Mouse (Mus musculus) olfactory bulb, adult 2 months (tissue): Measurements from ENCODE around the gene Fbxo8.

Experiments
- CTCF ChIP-seq: fragments of 200-500 bp; IDR thresholded peaks from 2 replicates; pipeline ENCODE4 v1.5.1; 2012; ENCODE audit warnings: low read depth, mild to moderate bottlenecking, low read length, moderate library complexity; ENCODE audit not compliant: insufficient read depth
- POLR2A ChIP-seq: fragments of 200-500 bp; IDR thresholded peaks from 2 replicates; pipeline ENCODE4 v1.6.1; 2012; ENCODE audit warnings: mild to moderate bottlenecking, low read depth, low read length, moderate library complexity; ENCODE audit not compliant: insufficient read depth

GRCm38 (mm10) chr8:56582841-56583240 is 32.0 kb downstream of the Fbxo8 start:
- TF ChIP-seq CTCF (no peak), POLR2A (no peak)
